ENCODE assay signal across 24 mouse cellular contexts in the genomic region with DNA sequence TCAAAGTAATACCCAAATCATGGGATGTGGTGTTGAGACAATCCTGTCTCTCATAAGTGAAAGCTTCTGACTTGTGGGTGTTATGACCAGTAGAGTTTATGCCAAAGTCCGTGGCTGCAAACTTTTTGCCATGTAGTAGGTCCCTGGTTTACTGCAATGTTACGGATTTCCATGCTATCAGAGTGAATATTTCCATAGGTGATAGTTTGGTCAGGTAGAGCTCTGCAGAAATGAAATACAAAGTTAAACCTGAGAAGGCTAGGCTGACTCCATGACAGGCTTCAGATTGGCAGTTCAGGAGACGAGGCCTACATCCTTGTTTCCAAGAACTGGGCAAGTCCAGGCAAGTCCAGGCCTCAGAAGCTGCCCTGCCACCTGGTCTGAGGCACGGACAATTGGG.
A peak's percentile ranks its signal among the peaks of the same experiment; 100 is the strongest.
DNase-seq lines count a peak whose midpoint lies in the region; ATAC-seq and TF ChIP-seq lines count a peak whose summit lies in the region.
"Had no signal": no experiment of that assay in that cellular context is flagged by ENCODE, and none has a peak within 500 bp of the region (broad histone marks: within the 10 kb centered on the region; RNA-seq: fewer than 3 reads in every experiment).

No protein-coding gene starts in this region.

- no peaks in the 10 kb centered on the region for H3K27me3 ChIP-seq in heart, embryonic 12.5 days (replicated peaks)
- no peaks in the 10 kb centered on the region for H3K27me3 ChIP-seq in hindbrain, embryonic 13.5 days
- H3K27me3 ChIP-seq in hindbrain, embryonic 16.5 days (replicated peaks; ENCODE audit: control insufficient read depth, insufficient read depth, low read length), result no peaks in the 10 kb centered on the region
- H3K27me3 ChIP-seq in ES-Bruce4 (ENCODE audit: control insufficient read depth, insufficient read depth, low read length, poor library complexity, severe bottlenecking), result no peaks in the 10 kb centered on the region
- H3K27me3 ChIP-seq in hindbrain, postnatal 0 days (ENCODE audit: insufficient read depth, low read length), result no peaks in the 10 kb centered on the region
- H3K27me3 ChIP-seq: embryonic facial prominence, embryonic 12.5 days; embryonic facial prominence, embryonic 15.5 days; forebrain, embryonic 12.5 days; forebrain, embryonic 15.5 days; heart, embryonic 13.5 days; intestine, embryonic 15.5 days; Patski had no signal

- intact Hi-C loops in left cerebral cortex, adult 2 months (cut with DNase I), result loop anchor here (5.0 kb wide), 1 partner anchor 267 kb away; no protein-coding TSS in a partner anchor

- no peak overlapping the region for H3K4me3 ChIP-seq in heart, embryonic 12.5 days
- H3K4me3 ChIP-seq in hindbrain, embryonic 13.5 days, result no peak overlapping the region
- H3K4me3 ChIP-seq in hindbrain, embryonic 16.5 days (ENCODE audit: low read length), result no peak overlapping the region
- H3K4me3 ChIP-seq in ES-Bruce4 (ENCODE audit: low read depth, low read length), result no peak overlapping the region
- no peak overlapping the region for H3K4me3 ChIP-seq in hindbrain, postnatal 0 days (ENCODE audit: low read length)
- H3K4me3 ChIP-seq in left cerebral cortex, adult 2 months, result no peak overlapping the region
- H3K4me3 ChIP-seq: embryonic facial prominence, embryonic 12.5 days; embryonic facial prominence, embryonic 15.5 days; erythroblast, embryonic 14.5 days; forebrain, embryonic 12.5 days; forebrain, embryonic 15.5 days; heart, embryonic 13.5 days; intestine, embryonic 15.5 days had no signal

- TF ChIP-seq EP300 in ES-Bruce4 (IDR thresholded peaks at IDR 0.05; ENCODE audit: insufficient read depth, low read depth, low read length), result no peak

- no peaks in the 10 kb centered on the region for H3K36me3 ChIP-seq in heart, embryonic 12.5 days
- no peaks in the 10 kb centered on the region for H3K36me3 ChIP-seq in hindbrain, embryonic 13.5 days
- no peaks in the 10 kb centered on the region for H3K36me3 ChIP-seq in hindbrain, embryonic 16.5 days (ENCODE audit: control insufficient read depth, insufficient read depth, low read length)
- no peaks in the 10 kb centered on the region for H3K36me3 ChIP-seq in ES-Bruce4 (ENCODE audit: control insufficient read depth, insufficient read depth, low read length, poor library complexity, severe bottlenecking)
- H3K36me3 ChIP-seq in hindbrain, postnatal 0 days (ENCODE audit: insufficient read depth, low read length), result no peaks in the 10 kb centered on the region
- H3K36me3 ChIP-seq: embryonic facial prominence, embryonic 12.5 days; embryonic facial prominence, embryonic 15.5 days; forebrain, embryonic 12.5 days; forebrain, embryonic 15.5 days; G1E; heart, embryonic 13.5 days; intestine, embryonic 15.5 days had no signal

- H3K9ac ChIP-seq in heart, embryonic 12.5 days, result no peak overlapping the region
- H3K9ac ChIP-seq in hindbrain, embryonic 13.5 days, result no peak overlapping the region
- no peak overlapping the region for H3K9ac ChIP-seq in hindbrain, embryonic 16.5 days (ENCODE audit: low read depth, low read length)
- no peak overlapping the region for H3K9ac ChIP-seq in ES-Bruce4 (ENCODE audit: low read depth, poor library complexity, severe bottlenecking)
- no peak overlapping the region for H3K9ac ChIP-seq in hindbrain, postnatal 0 days (replicated peaks; ENCODE audit: low read length)
- H3K9ac ChIP-seq: embryonic facial prominence, embryonic 12.5 days; embryonic facial prominence, embryonic 15.5 days; forebrain, embryonic 12.5 days; forebrain, embryonic 15.5 days; heart, embryonic 13.5 days; intestine, embryonic 15.5 days had no signal

- peaks cover 13% of the 10 kb centered on the region for H3K4me1 ChIP-seq in heart, embryonic 12.5 days (replicated peaks)
- peaks cover 19% of the 10 kb centered on the region for H3K4me1 ChIP-seq in hindbrain, embryonic 13.5 days (replicated peaks)
- H3K4me1 ChIP-seq in hindbrain, embryonic 16.5 days (ENCODE audit: control insufficient read depth, insufficient read depth, low read depth, low read length), result peaks cover 6% of the 10 kb centered on the region
- H3K4me1 ChIP-seq in ES-Bruce4 (ENCODE audit: control insufficient read depth, insufficient read depth, low read length), result no peaks in the 10 kb centered on the region
- H3K4me1 ChIP-seq in hindbrain, postnatal 0 days (ENCODE audit: insufficient read depth, low read length), result peaks cover 16% of the 10 kb centered on the region

- no peak overlapping the region for H3K27ac ChIP-seq in heart, embryonic 12.5 days (ENCODE audit: poor library complexity, severe bottlenecking)
- H3K27ac ChIP-seq in hindbrain, embryonic 13.5 days, result peak overlapping the region; percentile 97
- no peak overlapping the region for H3K27ac ChIP-seq in hindbrain, embryonic 16.5 days (ENCODE audit: low read depth, low read length)
- peak overlapping the region; percentile 59 for H3K27ac ChIP-seq in ES-Bruce4 (ENCODE audit: insufficient read depth, low read length)
- 0 out of 2 replicates have a peak overlapping the region, but pooled peaks have one; percentile 89 for H3K27ac ChIP-seq in hindbrain, postnatal 0 days
- H3K27ac ChIP-seq in left cerebral cortex, adult 2 months, result no peak overlapping the region
- H3K27ac ChIP-seq: intestine, embryonic 15.5 days had no signal

- H3K9me3 ChIP-seq in heart, embryonic 12.5 days (replicated peaks), result 0 out of 2 replicates have a peak, but pooled peaks cover 3% of the 10 kb centered on the region
- 0 out of 2 replicates have a peak, but pooled peaks cover 4% of the 10 kb centered on the region for H3K9me3 ChIP-seq in hindbrain, embryonic 13.5 days
- no peaks in the 10 kb centered on the region; the same call in 1 of the 2 replicates for H3K9me3 ChIP-seq in hindbrain, embryonic 16.5 days (ENCODE audit: control insufficient read depth, low read length)
- H3K9me3 ChIP-seq in ES-Bruce4 (replicated peaks; ENCODE audit: control insufficient read depth, insufficient read depth, low read length, poor library complexity, severe bottlenecking), result 0 out of 2 replicates have a peak, but pooled peaks cover 7% of the 10 kb centered on the region
- no peaks in the 10 kb centered on the region for H3K9me3 ChIP-seq in hindbrain, postnatal 0 days (ENCODE audit: low read length)
- H3K9me3 ChIP-seq: embryonic facial prominence, embryonic 12.5 days; embryonic facial prominence, embryonic 15.5 days; forebrain, embryonic 12.5 days; forebrain, embryonic 15.5 days; G1E; heart, embryonic 13.5 days; intestine, embryonic 15.5 days had no signal

- ATAC-seq in heart, embryonic 12.5 days (ENCODE audit: insufficient number of reproducible peaks, low FRiP score), result no peak
- no peak for ATAC-seq in hindbrain, embryonic 13.5 days (ENCODE audit: low FRiP score)
- no peak for ATAC-seq in hindbrain, embryonic 16.5 days
- ATAC-seq in hindbrain, postnatal 0 days, result no peak
- ATAC-seq: forebrain, embryonic 15.5 days; intestine, embryonic 15.5 days; Patski had no signal

- DNase-seq in heart, adult 11 months, result peak; percentile 67
- DNase-seq in hindbrain, postnatal 0 days (ENCODE audit: low spot score), result no peak
- no peak for DNase-seq in urinary bladder, postnatal 4 days (ENCODE audit: low spot score in 2 of 2)
- no peak for DNase-seq in left cerebral cortex, adult 2 months (ENCODE audit: extremely low spot score in 1 of 2, low spot score in 2 of 2)
- DNase-seq: adrenal gland, postnatal 10 days; cerebellum, adult 18-20 months; cerebellum, adult 9-11 months; gastrocnemius, postnatal 25 days; heart, postnatal 14 days; heart, postnatal 4 days; kidney, adult 11 months had no signal

- 79% methylated on average over 4 of the region's 4 CpGs for WGBS in heart, embryonic 12.5 days
- 93% methylated on average over 4 of the region's 4 CpGs for WGBS in hindbrain, embryonic 13.5 days
- 95% methylated on average over 4 of the region's 4 CpGs for WGBS in hindbrain, embryonic 16.5 days
- WGBS in hindbrain, postnatal 0 days, result 87% methylated on average over 4 of the region's 4 CpGs

- no peak overlapping the region for H3K4me2 ChIP-seq in heart, embryonic 12.5 days
- no peak overlapping the region for H3K4me2 ChIP-seq in hindbrain, embryonic 13.5 days
- H3K4me2 ChIP-seq in hindbrain, embryonic 16.5 days (ENCODE audit: low read length), result no peak overlapping the region
- H3K4me2 ChIP-seq in hindbrain, postnatal 0 days (ENCODE audit: low read depth, low read length), result no peak overlapping the region
- H3K4me2 ChIP-seq: embryonic facial prominence, embryonic 12.5 days; embryonic facial prominence, embryonic 15.5 days; forebrain, embryonic 12.5 days; intestine, embryonic 15.5 days had no signal

- no peak for TF ChIP-seq CTCF in ES-Bruce4 (IDR thresholded peaks at IDR 0.05; ENCODE audit: low read depth, low read length)
- no peak for TF ChIP-seq CTCF in hindbrain, postnatal 0 days (IDR thresholded peaks at IDR 0.05; ENCODE audit: low read depth)
- no peak for TF ChIP-seq CTCF in left cerebral cortex, adult 2 months (IDR thresholded peaks at IDR 0.05)

- TF ChIP-seq POLR2A in ES-Bruce4 (IDR thresholded peaks at IDR 0.05; ENCODE audit: insufficient read depth, low read length), result no peak

Comparison
In these comparisons a context has a peak if more than half of its experiments do, and no peak if none do; other contexts are left out.
1. H3K27ac ChIP-seq: peak in hindbrain, embryonic 13.5 days (single experiment), ES-Bruce4 (single experiment) and hindbrain, postnatal 0 days (single experiment); none in heart, embryonic 12.5 days (single experiment), hindbrain, embryonic 16.5 days (single experiment) and left cerebral cortex, adult 2 months (single experiment).